Mouse (Mus musculus): ENCODE measurements at regions not wholly inside any gene's neighbourhood (a gene's known extent, or its start where the extent isn't known, plus 50 kb on each side); places are given as distances from the start of the nearest gene placed in this dataset.
A peak's percentile ranks its signal among the peaks of the same experiment; 100 is the strongest.

GRCm38 (mm10) chr1:77261678-77262077 is 253.2 kb downstream of the Epha4 start:
- H3K4me1 ChIP-seq (ENCODE audit: control insufficient read depth in 1 of 2, insufficient read depth in 2 of 2) = peaks cover 0 to 9% of the 10 kb centered on the region in 2 experiments; a peak in 1 of 4 replicates

GRCm38 (mm10) chr1:77265677-77266076 is 249.2 kb downstream of the Epha4 start:
- no peak overlapping the region for H3K4me3 ChIP-seq (replicated peaks in 1 of 3; ENCODE audit: low read depth in 2 of 3, low read length in 2 of 3, poor library complexity in 1 of 3)
- no peaks in the 10 kb centered on the region for H3K36me3 ChIP-seq (replicated peaks in 1 of 2; ENCODE audit: control insufficient read depth in 1 of 2, insufficient read depth in 1 of 2, low read length in 1 of 2)
- H3K27me3 ChIP-seq (replicated peaks) = no peaks in the 10 kb centered on the region
- no peaks in the 10 kb centered on the region for H3K9me3 ChIP-seq (replicated peaks; ENCODE audit: low read length)
- no peak overlapping the region for H3K27ac ChIP-seq (ENCODE audit: insufficient read depth, low read depth)
- DNase-seq (ENCODE audit: extremely low read depth) = no peak
- no peaks in the 10 kb centered on the region for H3K79me2 ChIP-seq (replicated peaks; ENCODE audit: control insufficient read depth, extremely low read depth, insufficient read depth, poor library complexity, severe bottlenecking)
- no peak overlapping the region for H3K4me2 ChIP-seq (ENCODE audit: insufficient read depth, low read depth, poor library complexity, severe bottlenecking)
- in situ Hi-C loops (cut with MboI; ENCODE audit: low pct_ligation_motif_present, low pct_unique_long_range_greater_than_20kb, low sequenced_read_pairs) = no loop called here
- TF ChIP-seq HCFC1 (IDR thresholded peaks at IDR 0.05; ENCODE audit: low read depth, low read length) = no peak
- no peak for TF ChIP-seq PAX5 (IDR thresholded peaks at IDR 0.05; ENCODE audit: low read length)
- no peak for TF ChIP-seq CTCF (conservative IDR thresholded peaks at IDR 0.05 in 1 of 2, IDR thresholded peaks at IDR 0.05 in 1 of 2; ENCODE audit: low read depth in 2 of 2, low read length in 2 of 2)
- TF ChIP-seq USF1 (IDR thresholded peaks at IDR 0.05; ENCODE audit: low read depth, low read length) = no peak
- TF ChIP-seq E2F4 (IDR thresholded peaks at IDR 0.05; ENCODE audit: insufficient replicate concordance, low read depth, low read length) = no peak
- no peak for TF ChIP-seq TBP (conservative IDR thresholded peaks at IDR 0.05; ENCODE audit: low read depth, low read length)
- no peak for TF ChIP-seq MXI1 (IDR thresholded peaks at IDR 0.05; ENCODE audit: low read depth, low read length)
- no peak for TF ChIP-seq NELFE (IDR thresholded peaks at IDR 0.05; ENCODE audit: low read depth, low read length)
- no peak for TF ChIP-seq ZMIZ1 (IDR thresholded peaks at IDR 0.05; ENCODE audit: low read depth, low read length)
- TF ChIP-seq ZNF384 (IDR thresholded peaks at IDR 0.05; ENCODE audit: low read depth, low read length) = no peak
- no peak for TF ChIP-seq SMC3 (IDR thresholded peaks at IDR 0.05; ENCODE audit: low read depth, low read length)
- TF ChIP-seq RAD21 (IDR thresholded peaks at IDR 0.05; ENCODE audit: low read depth, low read length) = no peak
- no peak for TF ChIP-seq MYC (IDR thresholded peaks at IDR 0.05; ENCODE audit: low read depth, low read length)
- no peak for TF ChIP-seq IRF4 (IDR thresholded peaks at IDR 0.05; ENCODE audit: low read depth, low read length)
- TF ChIP-seq TCF12 (IDR thresholded peaks at IDR 0.05; ENCODE audit: low read depth, low read length) = no peak
- no peak for TF ChIP-seq KAT2A (IDR thresholded peaks at IDR 0.05; ENCODE audit: insufficient replicate concordance, low read length)
- TF ChIP-seq MAZ (IDR thresholded peaks at IDR 0.05; ENCODE audit: low read depth, low read length) = no peak
- TF ChIP-seq ZC3H11A (IDR thresholded peaks at IDR 0.05; ENCODE audit: low read depth, low read length) = no peak
- TF ChIP-seq JUND (conservative IDR thresholded peaks at IDR 0.05; ENCODE audit: low read depth, low read length) = no peak
- peaks cover 0 to 21% of the 10 kb centered on the region in 2 experiments; a peak in 2 of 4 replicates for H3K4me1 ChIP-seq (ENCODE audit: control insufficient read depth in 1 of 2, insufficient read depth in 2 of 2)
- dilution Hi-C loops (cut with MboI; ENCODE audit: extremely low pct_ligation_motif_present, extremely low pct_unique_long_range_greater_than_20kb, low sequenced_read_pairs) = no loop called here
- no peak overlapping the region for H3K9ac ChIP-seq (ENCODE audit: insufficient read depth, low read depth)

More at GRCm38 (mm10) chr1:77261678-77262077, 253.2 kb downstream of the Epha4 start:
- H3K4me3 ChIP-seq (replicated peaks in 1 of 3; ENCODE audit: low read depth in 2 of 3, low read length in 2 of 3, poor library complexity in 1 of 3) = no peak overlapping the region
- H3K27ac ChIP-seq (ENCODE audit: insufficient read depth, low read depth) = no peak overlapping the region
- TF ChIP-seq MXI1 (IDR thresholded peaks at IDR 0.05; ENCODE audit: low read depth, low read length) (no peak), MAX (IDR thresholded peaks at IDR 0.05; ENCODE audit: low read length) (no peak), NRF1 (IDR thresholded peaks at IDR 0.05; ENCODE audit: low read depth, low read length) (no peak), CHD1 (IDR thresholded peaks at IDR 0.05; ENCODE audit: low read depth, low read length) (no peak), USF2 (conservative IDR thresholded peaks at IDR 0.05; ENCODE audit: low read depth, low read length) (no peak), ELF1 (IDR thresholded peaks at IDR 0.05; ENCODE audit: low read depth, low read length) (no peak), MEF2A (IDR thresholded peaks at IDR 0.05; ENCODE audit: borderline replicate concordance, low read depth, low read length) (no peak), MAFK (IDR thresholded peaks at IDR 0.05; ENCODE audit: insufficient replicate concordance, low read length) (0 out of 2 replicates have a peak, but pooled peaks have one; percentile 54), ZKSCAN1 (IDR thresholded peaks at IDR 0.05; ENCODE audit: borderline replicate concordance, low read depth, low read length) (no peak)
- H3K79me2 ChIP-seq (replicated peaks; ENCODE audit: control insufficient read depth, extremely low read depth, insufficient read depth, poor library complexity, severe bottlenecking) = no peaks in the 10 kb centered on the region
- H3K9ac ChIP-seq (ENCODE audit: insufficient read depth, low read depth) = no peak overlapping the region
- H3K36me3 ChIP-seq (replicated peaks in 1 of 2; ENCODE audit: control insufficient read depth in 1 of 2, insufficient read depth in 1 of 2, low read length in 1 of 2) = no peaks in the 10 kb centered on the region
- H3K4me2 ChIP-seq (ENCODE audit: insufficient read depth, low read depth, poor library complexity, severe bottlenecking) = no peak overlapping the region
- DNase-seq (ENCODE audit: extremely low read depth) = no peak
- no peaks in the 10 kb centered on the region for H3K27me3 ChIP-seq (replicated peaks)
- H3K9me3 ChIP-seq (replicated peaks; ENCODE audit: low read length) = no peaks in the 10 kb centered on the region
- in situ Hi-C loops (cut with MboI; ENCODE audit: low pct_ligation_motif_present, low pct_unique_long_range_greater_than_20kb, low sequenced_read_pairs) (no loop called here), dilution Hi-C loops (cut with MboI; ENCODE audit: extremely low pct_ligation_motif_present, extremely low pct_unique_long_range_greater_than_20kb, low sequenced_read_pairs) (no loop called here)

All from CH12.LX (cell line).